Mouse (Mus musculus) midbrain, embryonic 16.5 days (tissue): Measurements from ENCODE around the gene Smpd3. TPM values are rescaled to one million over a fixed set of nuclear protein-coding genes. Genes with fewer than 3 reads are reported as not detected.

Source experiments
- ATAC-seq: fragments of 200-750 bp; cut with Nextera tagmentation; 2 replicates; pipeline ENCODE4 v1.8.0; 2017; ENCODE audit warnings: moderate TSS enrichment
- H3K27ac ChIP-seq: fragments of 300-500 bp; sonication (generic); 2 replicates; pipeline ENCODE4 v1.5.1; 2014; ENCODE audit warnings: mild to moderate bottlenecking, low read length, mixed read lengths
- H3K27me3 ChIP-seq: fragments of 300-500 bp; sonication (generic); 2 replicates; pipeline ENCODE4 v1.6.1; 2014; ENCODE audit warnings: low read depth, low read length, mixed read lengths; ENCODE audit not compliant: control insufficient read depth, insufficient read depth
- H3K36me3 ChIP-seq: fragments of 300-500 bp; sonication (generic); 2 replicates; pipeline ENCODE4 v1.6.1; 2014; ENCODE audit warnings: mild to moderate bottlenecking, low read length, moderate library complexity, mixed read lengths; ENCODE audit not compliant: control insufficient read depth, insufficient read depth
- H3K4me1 ChIP-seq: fragments of 300-500 bp; sonication (generic); 2 replicates; pipeline ENCODE4 v1.6.1; 2014; ENCODE audit warnings: mild to moderate bottlenecking, low read length, mixed read lengths; ENCODE audit not compliant: control insufficient read depth, insufficient read depth
- H3K4me2 ChIP-seq: fragments of 300-500 bp; sonication (generic); 2 replicates; pipeline ENCODE4 v1.6.1; 2014; ENCODE audit warnings: mild to moderate bottlenecking, low read length, mixed read lengths
- H3K4me3 ChIP-seq: fragments of 300-500 bp; sonication (generic); 2 replicates; pipeline ENCODE4 v1.5.1; 2014; ENCODE audit warnings: low read depth, mild to moderate bottlenecking, low read length, moderate library complexity, mixed read lengths
- H3K9ac ChIP-seq: fragments of 300-500 bp; sonication (generic); 2 replicates; pipeline ENCODE4 v1.6.1; 2014; ENCODE audit warnings: low read depth, low read length, mixed read lengths
- H3K9me3 ChIP-seq: fragments of 300-500 bp; sonication (generic); replicated peaks from 2 replicates; pipeline ENCODE4 v1.6.1; 2014; ENCODE audit warnings: mild to moderate bottlenecking, low read length, mixed read lengths; ENCODE audit not compliant: control insufficient read depth, poor library complexity, severe bottlenecking
- whole genome bisulfite sequencing: fragments of 180-500 bp; shearing (Covaris S2); extraction: QIAGEN DNeasy Blood & Tissue Kit; methylation state at CpG from one replicate; pipeline ENCODE4 v1.1.7; 2014; 5-methylcytosine and 5-hydroxymethylcytosine counted together
- polyA plus RNA-seq: library from polyadenylated mRNA; unstranded; fragments of >200 nt; fragmentation: Nextera tagmentation; extraction: Ambion mirVana; gene quantifications from 2 replicates; pipeline ENCODE4 v1.2.1, GENCODE M21; 2015

Smpd3 gene
- polyA plus RNA-seq, 1 experiment from 2014 or later, result 76.2 TPM

DNA sequence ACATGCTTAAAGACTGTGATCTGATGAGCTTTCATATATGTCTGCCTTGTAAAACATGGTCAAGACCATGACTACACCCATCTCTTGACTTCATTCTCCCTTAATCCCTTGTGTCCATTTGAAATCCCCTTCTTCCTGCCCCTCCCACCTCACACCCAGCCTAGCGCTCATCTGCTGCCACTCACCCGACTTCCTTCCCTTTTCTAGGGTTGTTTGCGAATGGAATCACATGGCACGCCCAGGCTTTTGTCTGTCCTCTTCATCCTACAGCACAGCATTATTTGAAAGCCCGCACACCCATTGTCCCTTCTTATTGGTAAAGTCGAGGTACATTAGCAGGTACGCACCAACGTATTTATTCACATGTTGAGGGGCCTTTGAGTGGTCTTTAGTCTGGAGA, 26.5 kb upstream of the Smpd3 start:
- H3K4me2 ChIP-seq, result no peak overlapping the region
- H3K4me3 ChIP-seq, result no peak overlapping the region
- ATAC-seq, result no peak
- no peaks in the 10 kb centered on the region for H3K9me3 ChIP-seq
- no peak overlapping the region for H3K9ac ChIP-seq
- no peaks in the 10 kb centered on the region for H3K4me1 ChIP-seq
- H3K27me3 ChIP-seq, result no peaks in the 10 kb centered on the region
- no peaks in the 10 kb centered on the region for H3K36me3 ChIP-seq
- no peak overlapping the region for H3K27ac ChIP-seq
- WGBS, result 68% methylated on average over 8 of the region's 8 CpGs

DNA sequence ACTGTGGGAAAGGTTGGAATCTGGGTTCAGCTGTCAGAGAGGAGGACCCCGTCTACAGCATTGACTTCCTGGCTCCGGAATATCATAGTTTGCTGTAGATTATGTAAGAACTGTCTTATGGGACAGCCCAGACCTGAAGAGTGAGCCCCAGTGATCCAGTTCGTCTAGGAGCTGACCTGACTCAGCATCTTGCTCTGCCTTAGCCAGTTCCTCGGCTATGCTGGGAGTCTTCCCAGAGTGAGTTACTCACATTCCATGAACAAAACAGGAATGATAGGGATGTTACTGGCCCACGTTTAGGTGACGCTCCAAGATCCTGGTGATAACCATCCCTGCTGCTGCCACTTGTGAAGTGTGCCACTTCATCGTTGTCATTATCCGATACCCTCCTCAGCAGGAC, 25.5 kb upstream of the Smpd3 start:
- ATAC-seq, result no peak
- Histone ChIP-seq H3K4me1 (no peaks in the 10 kb centered on the region), H3K4me3 (no peak overlapping the region), H3K9me3 (no peaks in the 10 kb centered on the region), H3K27me3 (no peaks in the 10 kb centered on the region), H3K4me2 (no peak overlapping the region), H3K36me3 (no peaks in the 10 kb centered on the region), H3K9ac (no peak overlapping the region), H3K27ac (no peak overlapping the region)
- 85% methylated on average over 8 of the region's 8 CpGs for WGBS

DNA sequence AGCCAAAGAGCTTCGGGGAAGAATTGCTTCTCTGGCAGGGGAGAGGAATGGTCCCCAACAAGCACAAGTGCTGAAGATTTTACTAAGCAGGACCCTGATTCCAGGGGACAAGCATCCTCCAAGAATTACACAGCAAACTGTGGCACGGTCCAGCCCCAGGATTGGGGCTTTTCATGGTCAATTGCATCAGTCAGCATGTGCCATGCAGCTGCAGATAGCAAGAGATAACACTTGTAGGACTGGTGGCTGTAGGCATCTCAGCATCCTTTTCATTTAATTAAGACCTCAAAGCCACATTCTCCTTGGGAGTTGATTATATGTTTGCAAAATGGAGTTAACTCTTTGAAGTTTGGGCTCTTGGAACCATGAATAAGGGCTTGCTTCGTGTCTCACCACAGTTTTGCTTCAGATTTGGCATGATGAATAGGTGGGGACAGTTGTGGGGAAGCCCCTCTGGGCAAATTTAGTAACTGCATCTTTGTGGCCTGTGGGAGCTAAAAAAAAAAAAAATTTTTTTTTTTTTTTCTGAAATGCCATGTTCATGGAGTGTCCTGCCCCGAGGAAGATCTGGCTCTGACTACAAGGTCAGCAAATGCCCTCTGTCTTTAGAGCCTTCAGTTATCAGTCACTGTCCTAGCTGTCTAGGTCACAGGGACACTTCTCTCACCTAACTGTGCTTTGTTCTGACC, 22.0 kb upstream of the Smpd3 start:
- WGBS, result 79% methylated on average over 4 of the region's 4 CpGs
- Histone ChIP-seq H3K9me3 (no peaks in the 10 kb centered on the region), H3K27ac (no peak overlapping the region), H3K4me2 (no peak overlapping the region), H3K4me3 (no peak overlapping the region), H3K4me1 (no peaks in the 10 kb centered on the region), H3K9ac (no peak overlapping the region), H3K27me3 (no peaks in the 10 kb centered on the region), H3K36me3 (no peaks in the 10 kb centered on the region)
- no peak for ATAC-seq

DNA sequence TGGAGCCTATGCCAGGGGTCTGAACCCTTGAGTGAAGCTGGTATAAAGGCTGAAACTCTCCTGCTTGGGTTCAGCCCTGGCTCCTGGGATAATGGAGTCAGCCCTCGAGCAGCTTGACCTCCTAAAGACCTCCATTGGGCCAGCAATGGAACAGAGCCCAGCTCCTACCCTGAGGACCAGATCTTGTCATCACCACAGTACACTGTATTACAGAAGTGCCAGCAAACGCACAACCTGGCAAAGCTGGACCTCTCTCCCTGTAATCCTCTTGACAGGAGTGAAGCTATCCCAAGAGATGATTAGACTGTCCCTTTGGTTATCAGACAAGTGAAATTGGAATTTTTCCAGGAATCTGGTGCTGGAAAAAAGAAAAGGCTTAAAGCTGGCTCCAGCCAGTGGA, 13.3 kb upstream of the Smpd3 start:
- Histone ChIP-seq H3K4me3 (no peak overlapping the region), H3K27me3 (no peaks in the 10 kb centered on the region), H3K4me2 (no peak overlapping the region), H3K9me3 (no peaks in the 10 kb centered on the region), H3K27ac (no peak overlapping the region), H3K36me3 (no peaks in the 10 kb centered on the region), H3K9ac (no peak overlapping the region), H3K4me1 (no peaks in the 10 kb centered on the region)
- 42% methylated on average over 2 of the region's 2 CpGs for WGBS
- ATAC-seq, result no peak

DNA sequence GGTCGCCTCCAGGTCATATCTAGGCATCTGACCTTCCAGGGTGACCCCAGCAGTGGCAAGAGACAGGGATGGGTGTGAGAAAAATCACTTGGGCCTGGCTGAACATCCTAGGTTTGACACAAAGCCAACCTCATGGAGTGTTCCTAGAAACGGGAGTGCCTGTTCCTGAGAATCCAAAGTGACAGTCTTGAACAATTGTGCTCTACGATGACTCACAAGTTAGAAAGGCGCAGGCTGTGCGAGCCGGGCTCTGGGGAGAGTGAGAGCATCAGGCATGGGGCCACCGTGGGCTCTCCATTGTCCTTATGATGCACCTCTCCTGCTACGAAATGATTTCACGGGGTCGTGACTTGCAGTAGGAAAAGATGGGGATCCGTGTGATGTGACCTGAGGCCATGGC, 11.6 kb upstream of the Smpd3 start:
- no peaks in the 10 kb centered on the region for H3K4me1 ChIP-seq
- no peak overlapping the region for H3K9ac ChIP-seq
- H3K27ac ChIP-seq, result no peak overlapping the region
- H3K4me2 ChIP-seq, result no peak overlapping the region
- 63% methylated on average over 11 of the region's 11 CpGs for WGBS
- H3K9me3 ChIP-seq, result no peaks in the 10 kb centered on the region
- no peak overlapping the region for H3K4me3 ChIP-seq
- ATAC-seq, result no peak
- H3K27me3 ChIP-seq, result no peaks in the 10 kb centered on the region
- no peaks in the 10 kb centered on the region for H3K36me3 ChIP-seq

DNA sequence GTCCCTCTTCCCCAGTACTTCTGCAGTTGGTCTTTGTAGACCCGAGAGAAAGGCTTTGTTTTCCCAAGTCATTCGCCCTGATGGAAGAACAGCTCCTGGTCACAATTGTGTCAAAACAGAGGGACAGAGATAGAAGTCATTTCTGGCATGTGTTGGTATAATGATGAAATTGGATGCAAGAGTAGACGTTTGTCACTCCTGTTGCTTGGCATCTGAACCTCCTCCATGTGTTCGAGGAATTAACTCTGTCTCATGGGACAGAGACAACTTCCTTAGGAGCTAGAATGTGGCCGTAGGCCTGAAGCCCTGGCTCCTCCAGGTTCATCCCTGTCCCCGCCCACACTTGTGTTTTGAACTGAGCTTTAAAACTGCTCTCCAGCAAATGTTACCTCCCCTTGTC, 8.3 kb upstream of the Smpd3 start:
- 73% methylated on average over 6 of the region's 6 CpGs for whole genome bisulfite sequencing
- no peaks in the 10 kb centered on the region for H3K36me3 ChIP-seq
- no peak overlapping the region for H3K9ac ChIP-seq
- no peak for ATAC-seq
- H3K27ac ChIP-seq, result no peak overlapping the region
- H3K9me3 ChIP-seq, result no peaks in the 10 kb centered on the region
- no peak overlapping the region for H3K4me2 ChIP-seq
- no peaks in the 10 kb centered on the region for H3K27me3 ChIP-seq
- H3K4me3 ChIP-seq, result no peak overlapping the region
- H3K4me1 ChIP-seq, result no peaks in the 10 kb centered on the region

DNA sequence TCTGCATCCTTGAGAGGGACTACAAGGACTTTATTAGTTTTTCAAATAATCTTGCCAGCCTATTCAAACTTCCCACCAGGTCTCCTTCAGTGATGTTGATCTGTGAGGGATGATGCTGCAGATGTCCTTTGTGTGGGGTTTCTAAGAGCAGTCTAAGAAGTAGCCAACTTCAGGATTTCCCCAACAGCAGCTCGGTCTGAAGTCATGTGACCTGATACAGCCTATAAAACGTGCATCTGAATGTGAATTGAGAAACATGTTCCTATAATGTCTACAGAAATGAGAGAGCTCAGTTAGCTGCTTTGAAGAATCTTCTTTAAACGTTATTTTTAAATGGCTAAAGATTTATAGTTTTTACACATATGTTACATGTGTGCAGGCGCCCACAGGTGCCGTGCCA, 5.7 kb upstream of the Smpd3 start:
- no peak for ATAC-seq
- Histone ChIP-seq H3K9me3 (no peaks in the 10 kb centered on the region), H3K27ac (no peak overlapping the region), H3K36me3 (no peaks in the 10 kb centered on the region), H3K9ac (no peak overlapping the region), H3K4me3 (no peak overlapping the region), H3K4me2 (no peak overlapping the region), H3K4me1 (peaks cover 10% of the 10 kb centered on the region; the same call in 1 of the 2 replicates), H3K27me3 (no peaks in the 10 kb centered on the region)
- 65% methylated on average over 5 of the region's 5 CpGs for WGBS

DNA sequence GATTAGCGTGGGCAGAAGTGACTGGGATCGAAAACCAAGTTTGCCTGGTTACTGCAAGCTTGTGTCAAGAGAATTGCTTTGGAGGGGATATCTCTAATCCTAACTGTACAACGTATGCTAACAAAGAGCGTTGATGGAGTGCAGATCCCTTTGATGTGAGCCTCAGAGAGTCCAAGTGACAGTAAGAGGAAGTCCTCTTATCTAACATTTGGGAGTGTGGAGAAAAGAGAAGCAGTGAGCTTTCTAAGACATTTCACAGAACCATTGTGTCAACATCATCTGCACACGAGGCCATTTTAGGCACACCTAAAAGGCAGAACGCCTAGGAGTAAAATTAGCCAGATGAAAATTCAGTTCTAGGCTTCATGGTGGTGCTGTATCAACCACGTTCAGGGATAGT, 5.0 kb upstream of the Smpd3 start:
- Histone ChIP-seq H3K27ac (no peak overlapping the region), H3K27me3 (no peaks in the 10 kb centered on the region), H3K36me3 (no peaks in the 10 kb centered on the region), H3K4me2 (no peak overlapping the region), H3K9me3 (no peaks in the 10 kb centered on the region), H3K9ac (no peak overlapping the region), H3K4me3 (no peak overlapping the region), H3K4me1 (peaks cover 10% of the 10 kb centered on the region; the same call in 1 of the 2 replicates)
- ATAC-seq, result no peak
- 76% methylated on average over 7 of the region's 7 CpGs for WGBS

DNA sequence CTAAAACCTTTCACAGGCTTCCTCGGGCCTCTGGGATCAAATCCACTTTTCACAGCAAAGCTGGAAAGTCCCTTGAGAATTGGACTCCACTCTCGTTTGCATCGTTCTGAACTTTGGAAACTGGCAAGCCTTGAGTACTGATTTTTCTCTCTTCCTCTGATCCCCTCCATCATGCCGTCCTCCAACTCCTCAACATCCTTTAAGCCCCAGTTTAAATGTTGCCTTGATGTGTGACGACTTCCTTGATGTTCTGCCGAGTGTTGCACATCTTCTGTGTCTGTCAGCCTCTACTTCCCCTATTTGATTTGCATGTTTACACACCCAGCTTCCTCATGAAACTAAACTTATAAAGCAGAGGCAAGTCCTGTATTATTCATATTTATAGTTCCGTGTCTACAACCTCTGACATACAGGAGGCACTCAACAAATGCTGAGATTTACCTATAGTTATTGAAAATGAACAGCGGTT, 987 bp upstream of the Smpd3 start:
- 34% methylated on average over 8 of the region's 8 CpGs for WGBS
- no peaks in the 10 kb centered on the region for H3K27me3 ChIP-seq
- no peaks in the 10 kb centered on the region for H3K36me3 ChIP-seq
- H3K4me1 ChIP-seq, result peaks cover 28% of the 10 kb centered on the region
- no peaks in the 10 kb centered on the region for H3K9me3 ChIP-seq
- peak overlapping the region; percentile 71 for H3K4me3 ChIP-seq
- peak overlapping the region; percentile 5; the same call in 1 of the 2 replicates for H3K9ac ChIP-seq
- no peak overlapping the region for H3K27ac ChIP-seq
- peak overlapping the region; percentile 75 for H3K4me2 ChIP-seq
- no peak for ATAC-seq
